Mouse (Mus musculus) inflammation-experienced regulatory T-cells, adult 6 months (primary cell): ENCODE results near the gene Myh9. TPM values are rescaled to one million over a fixed set of nuclear protein-coding genes. Genes with fewer than 3 reads are reported as not detected.

Source experiments
- ATAC-seq: one replicate; pipeline ENCODE4 v1.8.0; 2017
- polyA plus RNA-seq, 3 experiments: library from polyadenylated mRNA; unstranded; fragments of 100-300 nt; shearing (Covaris generic); gene quantifications; one replicate each; pipeline ENCODE4 v1.2.1; 2017

Gene Myh9
- polyA plus RNA-seq, 3 experiments from 2014 or later: 218 to 293 (median 259) TPM

DNA sequence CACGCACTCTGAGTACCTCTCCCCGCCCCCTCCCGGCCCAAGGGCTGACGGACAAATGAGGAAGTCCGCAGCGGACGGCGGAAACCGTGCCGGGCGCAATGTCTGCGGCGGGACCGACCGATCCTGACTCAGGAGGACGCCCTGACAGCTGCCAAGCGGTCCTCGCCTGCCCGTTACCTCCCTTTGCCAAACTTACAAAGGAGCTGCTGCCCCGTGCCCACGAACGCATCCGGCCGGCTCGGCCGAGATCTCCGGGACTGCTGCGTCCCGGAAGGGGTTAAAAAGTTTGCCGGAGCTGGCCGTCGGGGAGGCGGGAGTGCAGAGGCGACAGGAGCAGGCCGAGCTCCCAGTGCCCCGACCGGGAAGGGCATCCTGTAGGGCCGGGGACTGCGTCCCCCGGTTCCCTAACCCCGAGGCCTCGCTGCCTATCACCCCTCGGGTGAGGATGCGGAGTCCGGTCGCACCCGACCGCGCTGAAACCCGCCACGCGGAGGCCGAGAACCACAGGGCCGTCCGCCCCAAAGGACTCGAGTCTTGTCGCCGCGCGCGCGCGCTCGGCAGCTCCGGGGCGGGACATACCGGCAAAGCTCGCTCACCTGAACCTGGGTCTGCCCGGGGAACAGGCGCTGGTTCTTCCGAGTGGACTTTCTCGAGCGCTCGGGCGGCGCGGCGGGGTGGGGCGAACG is 471 bp downstream of the Myh9 start:
- peak; percentile 6 for ATAC-seq

DNA sequence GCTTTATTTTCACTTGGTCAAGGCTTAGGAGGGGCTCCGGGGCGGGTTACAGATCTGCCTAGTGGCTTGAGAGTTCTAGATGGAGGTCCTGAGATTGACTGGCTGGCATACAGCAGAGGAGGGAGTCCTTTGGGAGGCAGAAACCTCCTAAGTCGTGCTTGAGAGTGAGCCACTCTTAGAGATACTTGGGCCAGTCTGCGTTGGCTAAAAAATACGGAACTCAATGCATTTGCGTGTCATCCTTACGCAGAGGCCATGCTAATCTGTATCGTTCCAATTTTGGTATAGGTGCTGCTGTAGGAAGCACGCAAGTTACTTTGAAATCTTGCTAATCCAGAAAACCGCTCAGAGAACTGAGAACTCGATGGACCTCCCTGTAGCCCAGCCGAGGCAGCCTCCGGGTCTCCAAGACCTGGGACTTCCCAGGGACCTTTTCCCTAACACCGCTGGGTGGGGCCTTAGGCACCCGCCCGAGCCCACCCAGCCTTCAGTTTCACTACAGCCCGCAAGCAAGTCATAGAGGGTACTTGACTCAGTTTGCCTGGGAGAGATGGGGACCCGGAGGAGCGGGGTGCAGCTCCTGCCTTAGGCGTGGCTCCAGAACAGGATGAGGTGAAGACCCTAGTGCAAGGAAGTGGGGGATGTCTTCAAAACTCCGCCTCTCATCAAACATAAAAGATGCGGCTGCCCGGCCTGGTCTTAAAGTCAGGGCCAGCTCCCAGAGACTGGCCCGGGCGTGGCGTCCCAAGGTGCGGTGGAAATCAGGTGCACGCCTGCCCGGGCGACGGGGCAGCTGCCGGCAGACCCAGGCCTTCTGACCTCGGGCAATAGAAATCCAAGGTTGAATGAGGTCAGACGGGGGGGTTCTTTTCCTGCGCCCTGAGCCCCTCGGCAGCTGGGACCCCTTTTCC is 1.3 kb downstream of the Myh9 start:
- no peak for ATAC-seq

DNA sequence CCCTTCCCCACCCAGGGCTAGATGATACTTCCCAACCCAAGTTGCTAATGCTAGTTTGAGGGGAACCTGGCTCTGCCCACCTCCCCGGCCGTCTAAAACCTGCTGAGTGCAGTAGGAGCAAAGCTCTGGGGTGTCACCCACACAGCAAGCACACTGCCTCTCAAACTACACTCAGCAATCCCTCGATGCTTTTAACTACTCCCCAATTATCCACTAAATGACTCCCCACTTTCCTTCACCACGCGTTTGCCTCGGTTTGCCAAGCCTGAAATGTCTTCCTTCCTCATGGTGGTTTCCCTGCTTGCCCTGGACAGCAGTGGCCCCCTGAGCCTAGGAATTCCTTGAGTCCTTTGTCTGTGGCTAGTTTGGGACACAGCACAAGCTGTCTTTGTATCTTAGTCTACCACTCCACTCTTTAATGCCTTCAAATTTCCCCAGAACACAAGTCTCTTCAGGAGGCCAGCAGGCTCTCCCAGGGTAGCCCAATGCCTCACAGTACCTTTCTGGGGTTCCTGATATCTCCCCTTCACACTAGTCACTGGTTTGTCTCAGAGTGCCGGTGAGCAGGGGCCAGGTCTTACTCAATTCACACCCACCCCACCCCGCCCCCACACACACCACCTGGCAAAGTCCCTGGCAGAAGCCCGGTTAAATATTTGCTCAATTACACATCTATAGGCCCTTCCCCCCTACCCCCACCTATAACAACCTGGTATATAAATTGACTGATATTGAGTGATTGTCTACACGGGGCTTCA is 2.3 kb downstream of the Myh9 start:
- ATAC-seq: no peak

DNA sequence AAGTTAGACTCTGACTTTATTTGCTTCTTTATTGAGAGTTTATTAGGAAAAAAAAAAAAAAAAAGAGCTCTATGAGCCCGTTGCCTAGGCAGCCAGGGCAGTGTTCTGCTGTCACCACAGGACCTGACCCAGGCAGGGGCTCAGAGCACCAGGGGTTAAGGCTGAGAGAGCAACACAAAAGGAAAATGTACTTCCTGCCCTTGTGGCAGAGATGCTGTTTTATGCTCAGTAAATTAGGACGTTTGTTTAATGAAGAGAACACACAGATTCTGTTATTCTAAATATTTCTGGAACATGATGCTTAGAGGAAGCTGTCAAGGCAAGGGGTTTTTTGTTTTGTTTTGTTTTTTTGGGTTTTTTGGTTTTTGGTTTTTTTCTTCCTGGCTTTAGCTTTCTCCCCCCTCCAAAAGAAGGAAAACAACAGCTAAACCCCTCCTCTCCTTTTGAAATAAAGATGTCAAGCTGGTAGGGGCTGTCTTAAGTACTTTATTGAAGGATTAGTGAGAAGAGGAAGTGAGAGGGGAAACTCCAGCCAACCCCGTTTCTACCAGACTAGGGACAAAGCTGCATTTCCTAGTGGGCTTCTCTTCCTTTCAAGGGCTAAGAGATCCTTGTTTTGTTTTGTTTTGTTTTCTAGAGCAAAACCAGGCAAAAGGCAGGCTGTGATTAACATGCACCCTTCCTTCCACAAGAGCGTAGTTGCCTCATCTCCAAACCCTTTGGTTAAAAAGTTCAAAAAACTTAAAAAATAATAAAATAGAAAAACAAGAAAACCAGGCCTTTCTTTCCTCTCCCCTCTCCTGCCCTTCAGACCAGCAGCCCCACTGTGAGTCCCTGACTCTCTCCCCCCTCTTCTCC is 3.2 kb downstream of the Myh9 start:
- peak; percentile 9 for ATAC-seq

DNA sequence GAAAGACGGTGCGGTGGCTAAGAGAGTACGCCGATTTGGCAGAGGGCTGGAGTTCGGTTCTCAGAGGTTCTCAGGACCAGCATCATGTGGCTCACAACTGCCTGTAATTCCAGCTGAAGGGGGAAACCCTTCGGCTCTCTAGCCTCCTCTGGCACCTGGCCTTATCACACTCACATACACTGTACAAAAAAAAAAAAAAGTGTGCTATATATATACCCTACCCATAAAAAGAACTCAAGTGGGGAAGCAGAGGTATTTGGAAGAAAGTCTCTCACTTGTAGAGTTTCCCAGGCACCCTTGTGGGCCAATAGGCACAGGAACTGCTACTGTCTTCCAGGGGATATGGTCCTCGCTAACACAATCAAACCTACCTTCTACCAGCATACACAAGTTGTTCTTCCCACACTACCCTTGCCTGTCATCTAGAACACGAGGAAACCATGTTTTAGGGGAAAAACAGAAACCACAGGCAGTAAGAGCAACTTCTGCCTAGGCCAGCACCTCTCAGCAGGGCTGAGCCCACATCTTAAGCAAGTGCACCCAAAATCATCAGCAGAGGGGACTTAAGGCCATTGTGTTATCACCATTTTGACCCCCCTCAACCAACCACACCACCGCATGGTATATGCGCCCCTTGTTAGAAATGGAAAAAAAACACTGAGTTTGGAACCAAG is 4.4 kb downstream of the Myh9 start:
- ATAC-seq: no peak

DNA sequence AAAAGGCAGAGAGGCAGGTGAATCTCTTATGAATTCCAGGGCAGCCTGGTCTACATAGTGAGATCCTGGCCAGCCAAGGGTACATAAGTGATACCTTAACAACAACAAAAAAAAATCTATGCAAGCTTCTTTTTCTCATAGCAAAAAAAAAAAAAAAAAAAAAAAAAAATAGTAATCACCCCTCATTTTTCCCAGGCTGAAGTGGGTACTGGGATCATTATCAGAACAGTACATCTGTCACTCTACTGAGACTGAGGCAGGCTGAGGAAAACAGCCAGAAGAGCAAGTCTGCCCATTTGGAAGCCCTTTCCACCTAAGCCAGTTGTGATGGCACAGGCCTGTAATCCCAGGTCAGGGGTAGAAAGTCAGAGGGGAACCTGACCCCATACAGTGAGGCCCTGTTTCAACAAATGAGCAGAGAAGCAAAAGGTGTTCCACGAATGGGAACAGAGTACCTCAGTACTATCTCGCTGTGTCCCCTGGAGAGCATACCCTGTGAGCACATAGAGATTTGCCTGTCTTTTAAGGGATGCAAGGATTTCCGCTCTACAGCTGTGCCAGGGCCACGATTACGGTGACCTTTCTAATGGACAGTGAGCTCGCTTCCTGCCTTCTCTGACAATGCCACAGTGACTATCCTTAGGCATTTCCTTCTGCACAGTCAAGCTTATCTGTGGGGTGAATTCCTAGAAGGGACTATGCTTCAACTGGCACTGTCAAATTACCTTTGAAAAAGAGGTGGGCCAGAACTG is 5.1 kb downstream of the Myh9 start:
- ATAC-seq: no peak

DNA sequence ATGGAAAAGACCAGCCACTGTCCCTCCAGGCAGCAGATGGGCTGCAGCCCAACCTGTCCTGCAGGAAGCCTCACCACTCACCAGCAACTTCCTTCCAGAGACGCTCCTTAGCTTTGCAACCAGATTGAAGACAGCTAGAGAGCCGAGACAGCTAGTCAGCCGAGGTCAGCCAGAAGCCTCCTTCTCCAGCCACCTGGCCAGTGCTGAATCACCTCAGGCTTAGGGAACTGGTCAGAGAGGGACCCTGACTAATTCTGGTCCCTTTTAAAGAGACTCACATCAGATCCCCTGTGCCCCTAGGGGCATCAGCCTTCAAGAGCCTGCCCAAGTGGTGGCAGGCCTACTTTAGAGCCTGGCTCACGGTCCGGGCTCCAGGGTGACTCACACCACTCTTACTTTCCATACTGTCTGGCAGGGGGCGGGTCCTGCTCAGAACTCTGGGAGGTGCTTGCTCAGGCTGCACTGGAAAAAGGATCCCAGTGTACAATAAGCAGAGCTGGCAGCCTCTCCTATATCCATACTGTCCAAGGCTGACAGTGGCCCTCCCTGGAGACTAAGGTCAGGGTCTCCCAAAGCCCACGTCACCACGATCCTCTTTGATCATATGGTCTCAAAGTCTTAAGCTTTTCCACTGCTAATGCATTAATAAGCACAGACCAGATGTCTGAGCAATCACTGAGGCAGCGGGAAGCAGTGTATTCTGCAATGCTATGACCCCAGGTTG is 5.9 kb downstream of the Myh9 start:
- no peak for ATAC-seq

DNA sequence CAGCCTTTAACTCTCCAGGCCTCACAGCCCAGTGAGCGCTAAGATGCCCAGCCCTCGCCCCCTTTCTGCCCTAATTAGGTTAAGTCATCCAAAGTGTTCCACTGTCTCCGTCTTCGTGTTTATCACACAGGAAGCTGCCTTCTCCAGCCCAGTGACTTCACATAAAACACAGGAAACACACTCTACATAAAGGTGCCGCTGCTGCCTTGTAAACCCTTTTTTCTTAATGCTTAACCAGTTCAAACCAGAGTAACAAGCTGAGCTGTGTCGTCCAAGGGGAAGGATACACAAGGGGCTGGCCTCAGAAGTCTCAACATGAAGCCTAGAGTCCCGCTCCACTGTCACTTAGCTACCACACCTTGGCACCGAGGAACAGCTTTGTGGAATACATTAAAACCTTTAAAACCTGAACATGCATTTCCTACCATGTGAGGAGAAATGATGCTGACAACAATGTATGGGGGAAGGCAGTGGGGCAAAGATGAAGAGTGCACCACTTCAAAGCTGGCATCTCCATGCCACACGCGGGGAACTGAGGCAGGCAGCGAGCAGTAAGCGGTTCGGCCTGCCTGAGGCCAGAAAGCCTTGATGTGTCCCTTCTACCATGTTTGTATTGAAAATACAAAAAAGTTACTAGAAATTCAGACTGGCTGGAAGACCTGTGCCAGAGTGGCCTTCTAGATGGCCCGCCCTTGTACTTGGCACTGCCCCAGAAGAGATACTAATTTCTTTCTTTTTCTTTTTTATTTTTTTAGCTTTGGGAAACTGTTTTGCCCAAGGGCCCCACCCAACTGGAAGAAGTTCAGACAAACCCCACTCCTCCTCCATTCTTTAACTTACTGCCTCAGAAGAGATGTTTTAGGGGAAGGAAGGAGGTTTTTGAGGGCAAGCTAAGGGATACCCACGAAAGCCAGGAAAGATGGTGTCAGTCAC is 7.4 kb downstream of the Myh9 start:
- peak; percentile 68 for ATAC-seq

DNA sequence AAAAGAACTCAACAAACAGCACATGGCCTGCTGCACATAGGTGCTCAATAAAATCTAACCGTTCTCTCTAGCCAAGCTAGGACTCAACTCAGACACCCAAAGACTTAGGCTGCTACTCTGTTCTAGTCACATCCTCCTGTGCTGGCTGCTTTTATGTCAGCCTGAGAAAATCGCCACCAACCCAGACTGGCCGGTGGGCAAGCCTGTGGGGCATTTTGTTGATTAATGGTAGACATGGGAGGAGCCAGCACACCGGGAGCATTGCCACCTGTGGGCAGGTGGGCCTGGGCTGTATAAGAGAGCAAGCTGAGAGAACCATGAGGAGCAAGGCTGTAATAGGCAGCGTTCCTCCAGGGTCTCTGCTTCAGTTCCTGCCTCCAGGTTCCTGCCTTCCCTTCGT is 8.2 kb downstream of the Myh9 start:
- ATAC-seq: no peak

DNA sequence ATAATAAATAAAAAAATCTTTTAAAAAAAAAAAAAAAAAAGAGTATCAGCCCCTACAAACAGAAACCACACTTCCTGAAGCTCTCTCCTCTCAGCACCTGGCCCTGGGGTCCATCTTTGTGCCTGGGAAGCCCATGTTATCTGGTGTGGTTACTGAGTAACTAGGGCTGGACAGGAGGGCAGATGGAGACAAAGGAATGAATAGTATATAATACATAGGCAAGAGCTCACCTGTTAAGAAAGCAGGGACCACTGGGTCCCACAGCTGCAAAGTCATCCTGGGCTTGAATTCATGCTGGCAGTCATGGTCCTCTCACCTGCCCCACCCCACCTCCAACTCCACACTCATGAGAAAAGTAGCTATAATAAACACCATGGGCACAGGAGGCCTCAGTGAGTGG is 8.9 kb downstream of the Myh9 start:
- ATAC-seq: no peak

DNA sequence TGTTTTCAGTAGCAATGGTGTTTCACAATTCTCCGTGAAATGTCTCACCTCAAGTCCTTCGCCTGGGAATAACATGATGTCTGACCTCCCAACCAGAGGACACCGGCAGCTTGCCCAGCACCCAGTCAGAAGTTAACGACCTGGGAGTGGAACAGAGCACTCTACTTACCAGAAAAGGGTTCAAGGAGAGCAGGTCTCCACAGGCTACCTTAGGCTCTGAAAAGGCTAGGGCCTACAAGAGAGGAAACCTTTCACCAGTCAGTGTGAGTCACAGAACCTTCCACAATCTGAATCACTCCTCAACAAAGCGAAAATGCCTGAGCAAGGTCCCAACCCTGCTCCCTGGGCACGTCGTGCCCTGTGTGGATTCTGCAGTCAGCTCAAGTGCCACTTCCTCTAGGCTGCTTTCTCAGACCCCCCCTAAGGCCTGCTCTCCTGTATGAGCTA is 9.5 kb downstream of the Myh9 start:
- ATAC-seq: peak; percentile 5

DNA sequence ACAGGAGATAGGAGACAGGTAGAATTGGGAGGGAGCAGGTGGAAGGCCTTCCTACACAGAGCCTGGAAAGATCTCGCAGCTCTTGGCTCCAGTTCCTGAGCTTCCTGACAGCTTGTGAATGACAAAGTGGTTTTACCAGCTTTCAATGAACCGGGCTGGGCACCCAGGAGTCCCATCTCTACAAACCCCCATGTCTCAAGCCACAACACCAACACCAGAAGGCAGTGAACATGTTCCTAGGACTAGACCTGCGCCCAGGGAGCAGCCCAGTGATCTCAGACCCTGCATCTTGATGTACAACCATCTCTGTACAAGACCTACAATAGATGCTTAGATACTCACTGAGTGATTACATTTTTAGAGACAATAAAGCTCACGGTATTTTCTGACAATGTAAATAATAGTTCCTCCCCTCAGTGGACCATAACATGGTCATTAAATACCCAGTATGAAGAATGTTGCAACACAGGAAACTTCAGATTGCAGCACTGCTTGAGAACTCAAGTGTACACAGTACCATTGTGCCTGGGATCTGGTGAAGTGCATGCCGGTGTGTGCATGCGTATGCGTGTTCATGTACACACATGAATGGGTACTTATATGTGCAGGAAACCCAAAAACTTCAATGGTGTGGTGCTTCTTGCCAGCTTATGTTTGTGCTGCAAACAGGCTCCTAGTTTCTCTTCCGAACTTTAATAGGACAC is 10.1 kb downstream of the Myh9 start:
- ATAC-seq: no peak

DNA sequence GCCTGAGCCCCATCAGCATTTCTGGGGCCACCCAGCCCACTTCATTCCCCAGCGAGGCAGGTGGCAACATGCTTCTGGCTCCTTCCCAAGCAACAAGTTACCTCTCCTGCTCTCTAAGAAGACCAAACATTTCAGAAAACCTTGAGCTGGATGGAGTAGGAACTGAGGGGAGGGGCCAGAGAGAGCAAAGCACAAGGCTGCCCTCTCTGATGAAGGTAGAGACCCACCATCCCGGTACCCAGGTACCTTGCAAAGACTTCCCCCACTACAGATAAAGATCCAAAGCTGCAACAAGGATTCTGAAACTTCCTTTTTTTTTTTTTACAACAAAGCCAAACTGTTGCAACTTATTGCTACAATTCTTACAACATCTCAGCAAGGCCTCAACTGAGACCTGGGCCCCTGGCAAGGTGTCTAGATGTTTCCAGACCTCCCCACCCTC is 10.8 kb downstream of the Myh9 start:
- ATAC-seq: no peak

DNA sequence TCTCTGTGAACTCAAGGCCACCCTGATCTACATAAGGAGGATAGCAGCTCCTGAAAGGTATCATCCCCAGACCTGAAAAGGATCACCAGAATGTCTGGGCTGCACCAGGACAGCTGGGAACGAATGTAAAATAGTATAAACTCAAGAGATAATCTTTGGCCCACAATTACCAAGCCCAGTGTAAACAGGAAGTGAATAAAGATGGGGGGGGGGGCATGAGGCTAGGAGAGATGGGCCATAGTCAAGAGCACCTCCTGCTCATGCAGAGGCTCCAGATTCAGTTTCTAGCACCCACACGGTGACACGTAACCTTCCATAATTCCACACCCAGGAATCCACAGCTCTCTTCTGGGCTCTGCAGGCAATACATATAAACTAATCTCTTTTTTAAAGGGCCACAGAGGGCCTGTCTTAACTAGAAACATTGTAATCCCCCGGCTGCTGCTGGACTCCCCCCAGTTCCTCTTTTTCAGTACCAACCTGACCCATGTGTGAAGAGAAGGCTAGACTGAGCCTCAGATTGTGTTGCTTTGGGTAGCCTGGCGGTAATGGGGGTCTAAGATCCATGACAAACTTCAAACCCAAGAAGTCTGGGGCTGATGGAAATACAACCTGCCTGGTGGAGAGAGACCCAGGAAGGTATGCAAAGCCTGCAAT is 11.4 kb downstream of the Myh9 start:
- ATAC-seq: no peak

DNA sequence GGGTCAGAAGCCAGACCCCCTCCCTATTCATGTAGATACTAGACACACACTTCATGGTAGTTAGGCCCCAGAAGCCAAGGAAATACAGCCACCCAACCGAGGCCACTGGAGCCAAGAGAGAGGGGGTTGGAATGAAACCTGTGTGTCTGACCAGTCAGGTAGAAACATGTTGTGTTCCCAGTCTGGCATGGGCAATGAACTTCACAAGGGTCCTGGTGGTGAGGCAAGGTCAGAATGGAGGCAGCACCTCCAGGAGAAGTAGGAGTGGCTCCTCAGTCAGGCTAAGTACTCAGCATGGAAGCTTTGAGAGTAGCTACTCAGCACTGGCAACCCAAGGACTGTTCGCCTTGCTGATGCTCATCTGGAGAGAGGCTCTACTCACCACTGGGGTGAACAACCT is 12.4 kb downstream of the Myh9 start:
- ATAC-seq: no peak

DNA sequence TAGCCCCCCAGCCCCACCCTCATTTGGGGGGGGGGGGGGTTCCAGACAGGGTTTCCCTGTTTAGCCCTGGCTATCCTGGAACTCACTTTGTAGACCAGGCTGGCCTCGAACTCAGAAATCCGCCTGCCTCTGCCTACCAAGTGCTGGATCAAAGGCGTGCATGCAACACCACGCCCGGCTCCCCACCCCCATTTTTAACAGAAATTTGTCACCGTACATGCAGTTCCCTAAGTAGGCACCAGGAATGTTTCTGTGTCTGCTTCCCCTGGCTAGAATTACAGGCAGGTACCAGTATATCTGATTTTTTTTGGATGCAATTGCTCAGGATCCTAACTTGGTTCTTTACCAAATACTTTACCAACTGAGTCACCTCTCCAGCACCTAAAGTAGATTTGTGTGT is 13.1 kb downstream of the Myh9 start:
- no peak for ATAC-seq

DNA sequence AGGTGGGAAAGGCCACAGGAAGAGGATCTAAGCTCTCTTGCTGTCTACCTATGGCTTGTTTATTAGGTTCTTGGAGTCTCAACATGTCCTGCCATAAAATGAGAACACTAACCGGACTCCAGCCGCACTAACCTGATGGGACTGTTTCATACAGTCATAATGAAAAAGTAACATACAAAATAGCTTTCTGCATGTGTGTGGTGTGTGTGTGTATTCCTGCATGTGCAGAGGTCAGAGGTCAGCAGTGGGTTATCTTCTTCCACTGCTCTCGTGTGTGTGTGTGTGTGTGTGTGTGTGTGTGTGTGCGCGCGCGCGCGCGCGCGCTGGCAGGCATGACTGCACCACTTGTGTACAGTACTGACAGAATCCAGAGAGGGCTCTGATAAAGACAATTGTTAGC is 13.7 kb downstream of the Myh9 start:
- no peak for ATAC-seq

DNA sequence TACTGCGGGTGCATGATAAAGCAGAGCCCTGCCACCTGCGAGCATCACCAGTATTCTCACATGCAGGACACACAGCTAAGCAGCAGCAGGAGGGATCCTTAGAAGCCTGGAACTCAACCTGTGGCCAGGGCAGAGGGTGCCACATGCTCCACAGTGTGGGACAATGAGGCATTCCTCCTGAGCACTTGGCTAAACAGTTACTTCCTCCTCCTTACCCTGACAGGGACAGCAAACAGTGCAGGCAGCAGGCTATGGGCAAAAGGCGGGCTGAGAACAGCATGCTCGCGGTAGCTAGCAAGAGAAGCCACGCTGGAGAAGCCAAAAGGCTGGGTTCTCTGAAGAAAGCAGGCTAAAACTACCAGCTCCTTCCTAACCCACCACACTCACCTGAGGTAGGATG is 14.2 kb downstream of the Myh9 start:
- ATAC-seq: no peak
